Mouse (Mus musculus) hindbrain, embryonic 14.5 days (tissue): Measurements from ENCODE around the gene Il17c. TPM values are rescaled to one million over a fixed set of nuclear protein-coding genes. Genes with fewer than 3 reads are reported as not detected.

Source experiments
- microRNA-seq: library from miRNA; unstranded; fragments of <30 nt; microRNA quantifications from one replicate; pipeline ENCODE4, GENCODE M21; 2016
- polyA plus RNA-seq: library from polyadenylated mRNA; unstranded; fragments of >200 nt; fragmentation: Nextera tagmentation; extraction: Ambion mirVana; gene quantifications from 2 replicates; pipeline ENCODE4 v1.2.1, GENCODE M21; 2014

Gene Il17c
- polyA plus RNA-seq, 1 experiment from 2014 or later, result not detected

Small RNA genes within 50 kb of the gene (microRNA-seq; reads per million reads assigned to microRNA genes)
- not detected for gene Gm24366

Other genes with a start within 250 kb of the Il17c start
- 1.8 and 2.0 TPM in 2 replicates for gene Zfpm1, start 139.9 kb upstream of the Il17c start, polyA plus RNA-seq
- gene Trhr2, start 61.3 kb upstream of the Il17c start, polyA plus RNA-seq, result 0.21 TPM in 1 of 2 replicates, not detected in the other
- gene Zc3h18, start 45.4 kb upstream of the Il17c start, polyA plus RNA-seq, result 22.9 and 23.4 TPM in 2 replicates
- gene Cyba, start 10.9 kb downstream of the Il17c start, polyA plus RNA-seq, result 35.7 and 44.3 TPM in 2 replicates
- 61.3 and 75.6 TPM in 2 replicates for gene Mvd, start 21.4 kb downstream of the Il17c start, polyA plus RNA-seq
- gene Snai3, start 38.7 kb downstream of the Il17c start, polyA plus RNA-seq, result not detected in 2 replicates
- gene Rnf166, start 54.0 kb downstream of the Il17c start, polyA plus RNA-seq, result 31.6 and 32.6 TPM in 2 replicates
- 77.8 and 80.2 TPM in 2 replicates for gene Ctu2, start 54.1 kb downstream of the Il17c start, polyA plus RNA-seq
- gene Piezo1, start 129.3 kb downstream of the Il17c start, polyA plus RNA-seq, result 3.1 and 3.7 TPM in 2 replicates
- 6.2 and 8.1 TPM in 2 replicates for gene Cdt1, start 146.0 kb downstream of the Il17c start, polyA plus RNA-seq
- gene Aprt, start 154.9 kb downstream of the Il17c start, polyA plus RNA-seq, result 183 and 187 TPM in 2 replicates
- 5.8 and 6.0 TPM in 2 replicates for gene Galns, start 189.4 kb downstream of the Il17c start, polyA plus RNA-seq
- gene Trappc2l, start 189.6 kb downstream of the Il17c start, polyA plus RNA-seq, result 118 and 130 TPM in 2 replicates
- gene Pabpn1l, start 200.7 kb downstream of the Il17c start, polyA plus RNA-seq, result not detected in 2 replicates